Mouse (Mus musculus): ENCODE data around the gene Exosc7. TPM values are rescaled to one million over a fixed set of nuclear protein-coding genes. Genes with fewer than 3 reads are reported as not detected.

Gene Exosc7
- total RNA-seq, 2 experiments from 2014 or later, result 55.3 to 60.2 TPM

DNA sequence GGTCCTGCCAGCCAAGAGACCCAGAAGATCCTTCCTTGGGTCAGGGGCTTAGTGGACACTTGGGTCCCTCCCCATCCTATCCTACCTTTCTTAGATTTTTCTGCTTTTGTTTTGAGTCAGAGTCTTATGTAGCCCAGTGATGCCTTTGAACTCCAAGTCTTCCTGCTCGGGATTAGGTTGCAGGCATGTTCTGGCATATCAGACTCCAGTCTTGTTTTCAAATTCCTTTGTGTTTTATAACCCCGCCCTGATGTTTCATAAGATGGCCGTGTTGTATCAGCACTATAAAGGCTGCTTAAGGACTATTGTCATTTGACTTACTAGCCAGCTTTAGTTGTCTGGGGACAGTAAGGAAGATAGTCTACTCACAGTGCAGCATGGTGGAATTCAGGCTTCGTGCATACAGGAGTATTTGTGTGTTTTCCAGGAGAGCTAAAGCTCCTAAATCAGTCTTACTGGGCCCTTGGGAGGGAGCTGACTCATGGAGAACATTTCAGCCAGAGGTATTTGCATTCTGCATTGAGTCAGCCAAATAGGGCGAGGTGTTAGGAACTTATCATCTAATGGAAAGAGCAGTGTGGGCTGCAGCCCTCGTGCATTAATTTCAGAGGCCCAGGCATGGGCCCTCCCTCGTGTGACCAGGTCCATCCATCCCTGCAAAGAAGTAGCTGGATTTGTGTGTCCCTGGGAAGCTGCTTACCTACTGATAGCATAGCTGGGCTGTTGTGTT lies 24.1 kb downstream of the Exosc7 start:
- DNase-seq (ENCODE audit: low spot score in 2 of 2), result no peak

DNA sequence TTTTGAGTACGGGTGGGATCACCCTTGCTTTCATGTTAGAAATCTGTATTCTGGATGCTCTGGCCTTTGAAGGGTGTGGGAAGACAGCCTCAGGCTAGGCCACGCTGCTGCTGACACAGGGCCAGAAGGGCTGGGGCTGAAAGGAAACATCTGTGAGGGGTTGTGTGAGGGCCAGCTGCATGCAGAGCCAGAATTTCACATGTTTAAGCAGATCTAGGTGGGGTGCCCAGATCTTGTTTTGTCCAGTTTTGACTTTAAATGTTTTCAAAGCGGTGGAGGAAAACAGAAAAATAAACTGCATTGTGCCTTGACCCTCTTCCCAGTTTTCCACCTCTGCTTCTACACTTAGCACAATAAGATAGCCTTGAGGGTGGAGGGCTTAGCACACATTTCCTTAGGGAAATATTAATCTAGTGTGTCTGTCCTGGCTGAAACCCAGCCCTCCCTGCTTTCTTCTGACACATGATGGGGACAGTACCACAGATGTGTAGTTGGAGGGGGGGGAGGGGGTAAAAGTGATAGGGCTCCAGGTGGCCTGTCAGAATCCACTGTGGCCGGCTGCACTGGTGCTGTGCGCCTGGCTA lies 26.0 kb downstream of the Exosc7 start:
- no peak for DNase-seq (ENCODE audit: low spot score in 2 of 2)

GRCm38 (mm10) chr9:123139887-123140614 lies 27.0 kb downstream of the Exosc7 start:
- DNase-seq (ENCODE audit: low spot score in 2 of 2), result no peak

GRCm38 (mm10) chr9:123148430-123148829 lies 35.4 kb downstream of the Exosc7 start:
- no peak for DNase-seq (ENCODE audit: low spot score in 2 of 2)

GRCm38 (mm10) chr9:123150241-123151020 lies 37.4 kb downstream of the Exosc7 start, which contains the start of gene Clec3b:
TSS of gene Clec3b (plus strand) at chr9:123150946.
- DNase-seq (ENCODE audit: low spot score in 2 of 2), result no peak

DNA sequence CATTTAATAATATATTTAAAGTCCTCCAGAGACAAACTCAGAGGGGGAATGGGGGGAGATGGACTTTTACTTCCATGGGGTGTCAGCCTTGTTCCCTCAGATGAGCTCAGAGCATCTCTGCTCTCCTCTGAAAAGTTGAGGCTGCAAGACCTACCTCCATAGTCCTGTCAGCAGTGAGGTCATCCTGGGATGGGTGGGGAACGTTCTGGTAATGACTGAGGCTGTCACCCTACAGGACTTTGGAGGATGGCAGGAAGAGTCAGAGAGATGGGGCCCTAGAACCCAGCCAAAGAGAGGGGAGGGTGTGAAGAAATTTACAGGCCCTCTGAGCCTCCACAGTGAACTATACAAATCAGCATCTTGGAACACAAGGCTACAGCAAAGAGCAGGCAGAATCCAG lies 38.5 kb downstream of the Exosc7 start:
- DNase-seq (ENCODE audit: low spot score in 2 of 2), result no peak

DNA sequence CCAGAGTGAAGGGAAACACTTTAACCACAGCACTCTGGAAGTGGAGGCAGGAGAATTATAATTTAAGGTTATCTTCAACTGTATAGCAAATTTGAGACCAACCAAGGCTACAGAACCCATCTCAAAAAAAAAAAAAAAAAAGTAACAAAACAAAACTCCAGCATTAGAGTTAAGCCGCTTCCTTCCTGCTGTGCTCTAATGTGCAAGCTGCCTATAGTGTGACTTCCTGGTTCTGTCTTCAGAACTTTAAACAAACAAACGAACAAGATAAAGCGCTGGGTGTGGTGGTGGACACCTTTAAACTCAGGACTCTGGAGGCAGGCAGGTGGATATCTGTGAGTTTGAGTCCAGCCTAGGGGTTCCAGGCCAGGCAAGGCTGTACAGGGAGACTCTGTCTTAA lies 39.0 kb downstream of the Exosc7 start:
- no peak for DNase-seq (ENCODE audit: low spot score in 2 of 2)

DNA sequence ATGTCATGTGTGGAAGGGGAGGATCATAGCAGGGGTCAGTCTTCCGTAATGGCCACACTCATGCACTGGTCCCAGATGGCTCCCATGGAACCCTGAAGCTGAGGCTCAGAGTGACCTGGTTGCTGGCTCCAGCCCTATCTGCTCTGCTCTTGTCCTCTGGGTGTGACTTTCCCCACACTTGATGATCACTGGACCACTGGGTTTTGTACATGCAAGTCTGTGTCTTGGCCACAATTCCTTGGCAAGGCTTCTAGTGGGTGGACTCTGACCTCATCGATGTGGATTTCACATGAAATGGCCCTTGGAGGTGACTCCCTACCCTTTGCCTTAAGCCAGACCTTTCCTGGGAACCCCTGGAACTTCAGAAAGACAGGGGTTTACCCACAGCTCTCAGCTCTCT lies 40.1 kb downstream of the Exosc7 start:
- no peak for DNase-seq (ENCODE audit: low spot score in 2 of 2)

DNA sequence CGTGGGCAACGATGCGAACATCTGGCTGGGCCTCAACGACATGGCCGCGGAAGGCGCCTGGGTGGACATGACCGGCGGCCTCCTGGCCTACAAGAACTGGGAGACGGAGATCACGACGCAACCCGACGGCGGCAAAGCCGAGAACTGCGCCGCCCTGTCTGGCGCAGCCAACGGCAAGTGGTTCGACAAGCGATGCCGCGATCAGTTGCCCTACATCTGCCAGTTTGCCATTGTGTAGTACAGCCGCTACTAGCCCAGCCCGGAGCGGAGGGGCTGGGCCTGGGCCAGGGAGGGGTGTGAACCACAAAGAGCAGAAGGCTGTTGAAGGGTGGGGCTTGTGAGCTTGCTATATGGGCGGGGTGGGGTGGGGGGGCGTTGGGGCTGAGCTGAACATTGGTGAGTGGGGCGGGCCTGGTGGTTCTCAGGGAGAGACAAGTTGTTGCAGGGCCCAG lies 43.9 kb downstream of the Exosc7 start:
- peak in 1 of 2 experiments; percentile 35 for DNase-seq (ENCODE audit: low spot score in 2 of 2)

DNA sequence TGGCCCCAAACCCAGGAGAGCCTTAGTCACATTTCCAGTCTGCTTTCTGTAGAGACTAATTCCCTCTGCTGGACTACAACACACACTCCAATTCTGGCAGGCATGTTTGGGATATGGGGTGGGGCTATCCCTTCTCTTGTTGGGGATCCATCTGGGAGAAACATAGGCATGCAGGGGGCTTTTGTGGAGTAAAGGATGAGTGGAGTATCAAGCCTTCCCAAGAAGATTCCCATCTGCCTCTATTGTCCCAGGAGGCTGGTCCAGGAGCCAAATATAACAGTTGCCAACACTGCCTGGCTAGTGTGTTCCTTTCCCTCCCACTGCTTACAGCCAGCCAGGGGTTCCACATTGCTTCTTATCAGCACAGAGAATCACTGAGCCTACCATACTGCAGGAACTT lies 44.7 kb downstream of the Exosc7 start:
- DNase-seq (ENCODE audit: low spot score in 2 of 2), result no peak

- DNase-seq (ENCODE audit: low spot score in 2 of 2), result no peak
These were observed 45.3 kb downstream of the Exosc7 start for GRCm38 (mm10) chr9:123158125-123158836.

DNA sequence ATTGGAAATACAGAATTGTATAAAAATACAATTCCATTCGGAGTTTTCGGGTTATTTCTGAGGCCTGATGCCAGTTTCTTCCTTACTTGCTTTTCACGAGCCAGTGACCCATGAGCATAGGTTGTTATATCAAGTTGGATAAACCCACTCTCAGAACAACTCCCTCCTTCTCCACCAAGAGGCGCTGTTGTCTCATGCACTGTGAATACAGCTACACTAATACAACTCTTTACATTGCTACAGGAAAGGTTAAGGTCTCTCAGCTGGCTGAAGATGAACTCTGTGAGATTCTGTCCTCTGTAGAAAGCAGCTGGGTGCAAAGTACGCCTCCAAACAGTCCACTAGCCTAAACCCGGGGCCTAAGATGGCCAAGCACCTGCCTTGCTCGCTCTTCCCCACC lies 46.3 kb downstream of the Exosc7 start:
- peak in 1 of 2 experiments; percentile 66 for DNase-seq (ENCODE audit: low spot score in 2 of 2)

DNA sequence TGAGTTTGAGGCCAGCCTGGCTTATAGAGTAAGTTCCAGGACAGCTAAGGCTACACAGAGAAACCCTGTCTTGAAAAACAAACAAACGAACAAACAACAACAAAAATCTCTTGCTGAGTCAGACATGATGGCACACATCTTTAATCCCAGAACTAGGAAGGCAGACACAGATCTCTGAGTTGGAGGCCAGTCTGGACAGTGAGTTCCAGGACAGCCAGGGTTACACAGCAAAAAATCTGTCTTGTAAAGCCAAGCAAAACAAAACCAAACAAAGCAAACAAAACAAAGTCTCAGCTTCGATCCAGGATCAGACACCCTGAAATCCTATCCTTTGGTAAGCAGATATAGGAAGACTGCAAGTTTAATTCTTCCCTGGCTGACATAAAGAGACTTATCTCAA lies 48.8 kb downstream of the Exosc7 start:
- DNase-seq (ENCODE audit: low spot score in 2 of 2), result no peak

GRCm38 (mm10) chr9:123162985-123163694 lies 50.1 kb downstream of the Exosc7 start:
- DNase-seq (ENCODE audit: low spot score in 2 of 2), result no peak

DNA sequence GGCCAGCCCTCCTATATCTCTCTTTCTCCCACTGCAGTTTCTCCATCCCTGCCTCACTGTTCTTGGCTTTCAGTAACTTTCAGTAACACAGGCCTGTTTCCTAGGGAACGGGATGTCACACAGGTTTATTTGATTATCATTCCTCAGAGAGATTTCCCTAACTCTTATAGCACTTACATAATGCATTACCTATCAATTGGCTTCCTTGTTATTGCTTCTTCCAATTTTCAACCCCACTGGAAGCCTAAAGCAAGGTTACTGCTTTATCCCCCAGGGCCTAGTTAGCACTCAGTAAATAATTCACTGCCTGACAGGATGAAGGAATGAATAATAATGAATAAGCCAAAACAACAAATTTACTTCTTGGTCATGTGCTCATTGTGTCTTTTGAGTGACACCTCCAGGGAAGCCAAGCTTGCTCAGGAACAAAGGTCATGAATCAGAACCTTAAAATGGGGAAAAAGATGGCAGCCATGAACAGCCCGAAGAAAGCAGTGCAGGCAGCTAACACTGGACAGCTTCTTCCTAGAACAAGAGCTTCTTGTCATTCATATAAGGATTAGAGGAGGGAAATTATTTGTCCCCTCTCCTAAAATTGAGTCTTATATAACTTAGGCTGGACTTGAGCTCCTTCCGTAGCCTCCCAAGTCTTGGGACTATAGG lies 52.9 kb downstream of the Exosc7 start:
- DNase-seq (ENCODE audit: low spot score in 2 of 2), result no peak

DNA sequence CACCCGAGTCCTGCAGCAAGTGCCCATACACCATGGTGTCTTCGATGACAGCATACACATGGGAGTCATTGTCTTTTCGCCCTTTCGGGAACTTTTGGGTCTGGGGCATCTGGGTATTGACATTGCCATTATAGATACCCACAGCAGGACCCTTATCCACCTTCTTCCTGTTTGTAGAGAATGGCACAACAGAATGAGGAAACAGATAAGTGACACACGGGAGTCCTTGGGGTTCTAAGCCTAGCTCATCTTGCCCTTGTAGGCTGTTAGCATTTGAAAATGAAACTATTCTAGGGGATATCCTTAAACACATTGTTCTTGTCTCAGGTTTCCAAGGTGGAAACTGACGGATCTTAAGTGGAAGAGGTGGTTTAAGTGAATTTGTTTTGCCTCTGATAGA lies 60.7 kb downstream of the Exosc7 start:
- no peak for DNase-seq (ENCODE audit: low spot score in 2 of 2)

GRCm38 (mm10) chr9:123174356-123174755 lies 61.3 kb downstream of the Exosc7 start:
- no peak for DNase-seq (ENCODE audit: low spot score in 2 of 2)

- no peak for DNase-seq (ENCODE audit: low spot score in 2 of 2)
These were observed 64.5 kb downstream of the Exosc7 start for GRCm38 (mm10) chr9:123177380-123178048.

GRCm38 (mm10) chr9:123180003-123180402 lies 67.0 kb downstream of the Exosc7 start:
- DNase-seq (ENCODE audit: low spot score in 2 of 2), result no peak

Data from adrenal gland, postnatal 4 days (tissue).